Mouse (Mus musculus) midbrain, embryonic 15.5 days (tissue): Measurements from ENCODE around the gene Cyp2d26. TPM values are rescaled to one million over a fixed set of nuclear protein-coding genes. Genes with fewer than 3 reads are reported as not detected.

Experiments used
- ATAC-seq: fragments of 200-750 bp; cut with Nextera tagmentation; replicated peaks from 2 replicates; pipeline ENCODE4 v1.8.0; 2017; ENCODE audit warnings: moderate TSS enrichment
- H3K27ac ChIP-seq: fragments of 300-500 bp; sonication (generic); 2 replicates; pipeline ENCODE4 v1.5.1; 2015; ENCODE audit warnings: mild to moderate bottlenecking, inconsistent platforms
- H3K27me3 ChIP-seq: fragments of 300-500 bp; sonication (generic); replicated peaks from 2 replicates; pipeline ENCODE4 v1.6.1; 2015; ENCODE audit warnings: inconsistent platforms
- H3K36me3 ChIP-seq: fragments of 300-500 bp; sonication (generic); replicated peaks from 2 replicates; pipeline ENCODE4 v1.6.1; 2015; ENCODE audit warnings: inconsistent platforms
- H3K4me1 ChIP-seq: fragments of 300-500 bp; sonication (generic); 2 replicates; pipeline ENCODE4 v1.6.1; 2015; ENCODE audit warnings: inconsistent platforms
- H3K4me2 ChIP-seq: fragments of 300-500 bp; sonication (generic); 2 replicates; pipeline ENCODE4 v1.6.1; 2015; ENCODE audit warnings: inconsistent platforms, mild to moderate bottlenecking, moderate library complexity
- H3K4me3 ChIP-seq: fragments of 300-500 bp; sonication (generic); 2 replicates; pipeline ENCODE4 v1.5.1; 2015; ENCODE audit warnings: mild to moderate bottlenecking, inconsistent platforms
- H3K9ac ChIP-seq: fragments of 300-500 bp; sonication (generic); 2 replicates; pipeline ENCODE4 v1.6.1; 2015; ENCODE audit warnings: mild to moderate bottlenecking, inconsistent platforms
- H3K9me3 ChIP-seq: fragments of 300-500 bp; sonication (generic); 2 replicates; pipeline ENCODE4 v1.6.1; 2016; ENCODE audit warnings: inconsistent platforms
- WGBS: fragments of 180-500 bp; shearing (Covaris S2); methylation state at CpG from one replicate; pipeline ENCODE4 v1.1.7; 2015; ENCODE audit warnings: mixed read lengths; 5-methylcytosine and 5-hydroxymethylcytosine counted together
- polyA plus RNA-seq: library from polyadenylated mRNA; unstranded; fragments of >200 nt; fragmentation: Nextera tagmentation; extraction: Ambion mirVana; gene quantifications from 2 replicates; pipeline ENCODE4 v1.2.1, GENCODE M21; 2015

The Cyp2d26 gene
- not detected in 2 replicates for polyA plus RNA-seq

GRCm38 (mm10) chr15:82794277-82794676 is at the start of gene Cyp2d26:
TSS of gene Cyp2d26 (minus strand) at chr15:82794294.
- Histone ChIP-seq H3K4me3 (no peak within 1 kb of the TSS), H3K9me3 (no peaks in the 10 kb centered on the region), H3K4me1 (no peaks in the 10 kb centered on the region), H3K27me3 (no peaks in the 10 kb centered on the region), H3K27ac (no peak within 1 kb of the TSS), H3K36me3 (no peaks in the 10 kb centered on the region), H3K9ac (no peak within 1 kb of the TSS), H3K4me2 (no peak within 1 kb of the TSS)
- WGBS, result 88% methylated on average over 5 of the region's 5 CpGs
- no peak for ATAC-seq

GRCm38 (mm10) chr15:82839146-82839545 is 45.1 kb upstream of the Cyp2d26 start:
- no peak for ATAC-seq
- no peak overlapping the region for H3K27ac ChIP-seq
- H3K27me3 ChIP-seq, result no peaks in the 10 kb centered on the region
- no peaks in the 10 kb centered on the region for H3K9me3 ChIP-seq
- H3K9ac ChIP-seq, result no peak overlapping the region
- no peak overlapping the region for H3K4me2 ChIP-seq
- WGBS, result 96% methylated on average over 3 of the region's 3 CpGs
- H3K36me3 ChIP-seq, result no peaks in the 10 kb centered on the region
- H3K4me3 ChIP-seq, result no peak overlapping the region
- 0 out of 2 replicates have a peak, but pooled peaks cover 5% of the 10 kb centered on the region for H3K4me1 ChIP-seq

- 83% methylated on average over 6 of the region's 6 CpGs for WGBS
- Histone ChIP-seq H3K4me3 (no peak overlapping the region), H3K36me3 (no peaks in the 10 kb centered on the region), H3K9me3 (no peaks in the 10 kb centered on the region), H3K4me2 (no peak overlapping the region), H3K27ac (no peak overlapping the region), H3K4me1 (no peaks in the 10 kb centered on the region), H3K27me3 (no peaks in the 10 kb centered on the region), H3K9ac (no peak overlapping the region)
- ATAC-seq, result no peak
Measured at GRCm38 (mm10) chr15:82829917-82830316, 35.8 kb upstream of the Cyp2d26 start.

GRCm38 (mm10) chr15:82825866-82826265 is 31.8 kb upstream of the Cyp2d26 start:
- no peak for ATAC-seq
- Histone ChIP-seq H3K36me3 (no peaks in the 10 kb centered on the region), H3K27me3 (no peaks in the 10 kb centered on the region)

GRCm38 (mm10) chr15:82822347-82822746 is 28.3 kb upstream of the Cyp2d26 start:
- Histone ChIP-seq H3K9ac (no peak overlapping the region), H3K4me1 (no peaks in the 10 kb centered on the region), H3K4me3 (no peak overlapping the region), H3K9me3 (no peaks in the 10 kb centered on the region), H3K27me3 (no peaks in the 10 kb centered on the region), H3K27ac (no peak overlapping the region), H3K36me3 (no peaks in the 10 kb centered on the region), H3K4me2 (no peak overlapping the region)
- 67% methylated on average over 4 of the region's 4 CpGs for WGBS
- ATAC-seq, result no peak

More at GRCm38 (mm10) chr15:82825866-82826265, 31.8 kb upstream of the Cyp2d26 start:
- H3K4me3 ChIP-seq, result no peak overlapping the region
- H3K4me1 ChIP-seq, result no peaks in the 10 kb centered on the region
- no peak overlapping the region for H3K27ac ChIP-seq
- no peak overlapping the region for H3K9ac ChIP-seq
- no peak overlapping the region for H3K4me2 ChIP-seq
- H3K9me3 ChIP-seq, result no peaks in the 10 kb centered on the region

- no peak for ATAC-seq
- H3K9me3 ChIP-seq, result no peaks in the 10 kb centered on the region
- H3K9ac ChIP-seq, result no peak overlapping the region
- H3K4me2 ChIP-seq, result no peak overlapping the region
- WGBS, result 94% methylated on average over 1 of the region's 1 CpGs
- no peaks in the 10 kb centered on the region for H3K36me3 ChIP-seq
- no peak overlapping the region for H3K27ac ChIP-seq
- no peaks in the 10 kb centered on the region for H3K27me3 ChIP-seq
- H3K4me3 ChIP-seq, result no peak overlapping the region
- no peaks in the 10 kb centered on the region for H3K4me1 ChIP-seq
Measured at GRCm38 (mm10) chr15:82821657-82822056, 27.6 kb upstream of the Cyp2d26 start.

GRCm38 (mm10) chr15:82815296-82815695 is 21.2 kb upstream of the Cyp2d26 start:
- H3K4me1 ChIP-seq, result no peaks in the 10 kb centered on the region
- H3K36me3 ChIP-seq, result peaks cover 5% of the 10 kb centered on the region; the same call in 1 of the 2 replicates
- H3K9ac ChIP-seq, result no peak overlapping the region
- H3K27ac ChIP-seq, result no peak overlapping the region
- WGBS, result 91% methylated on average over 4 of the region's 4 CpGs
- ATAC-seq, result no peak
- no peak overlapping the region for H3K4me2 ChIP-seq
- no peaks in the 10 kb centered on the region for H3K27me3 ChIP-seq
- no peak overlapping the region for H3K4me3 ChIP-seq
- H3K9me3 ChIP-seq, result no peaks in the 10 kb centered on the region

GRCm38 (mm10) chr15:82814806-82815205 is 20.7 kb upstream of the Cyp2d26 start:
- H3K27ac ChIP-seq, result no peak overlapping the region
- peaks cover under 1% of the 10 kb centered on the region; the same call in 1 of the 2 replicates for H3K4me1 ChIP-seq
- H3K36me3 ChIP-seq, result peaks cover 5% of the 10 kb centered on the region; the same call in 1 of the 2 replicates
- no peak overlapping the region for H3K4me3 ChIP-seq
- H3K9ac ChIP-seq, result no peak overlapping the region
- H3K27me3 ChIP-seq, result no peaks in the 10 kb centered on the region
- ATAC-seq, result 0 out of 2 replicates have a peak, but pooled peaks have one; percentile 45
- no peaks in the 10 kb centered on the region for H3K9me3 ChIP-seq
- WGBS, result 61% methylated on average over 4 of the region's 4 CpGs
- no peak overlapping the region for H3K4me2 ChIP-seq

- 84% methylated on average over 7 of the region's 7 CpGs for WGBS
- Histone ChIP-seq H3K9ac (no peak overlapping the region), H3K4me3 (no peak overlapping the region), H3K27me3 (no peaks in the 10 kb centered on the region), H3K36me3 (peaks cover 5% of the 10 kb centered on the region; the same call in 1 of the 2 replicates), H3K27ac (no peak overlapping the region), H3K9me3 (no peaks in the 10 kb centered on the region), H3K4me1 (peaks cover 5% of the 10 kb centered on the region; the same call in 1 of the 2 replicates), H3K4me2 (no peak overlapping the region)
- ATAC-seq, result no peak
Measured at GRCm38 (mm10) chr15:82814321-82814720, 20.2 kb upstream of the Cyp2d26 start.

- Histone ChIP-seq H3K4me2 (no peak overlapping the region), H3K9ac (no peak overlapping the region), H3K4me3 (no peak overlapping the region), H3K9me3 (no peaks in the 10 kb centered on the region), H3K27ac (no peak overlapping the region), H3K36me3 (peaks cover 5% of the 10 kb centered on the region; the same call in 1 of the 2 replicates), H3K4me1 (peaks cover 5% of the 10 kb centered on the region; the same call in 1 of the 2 replicates), H3K27me3 (no peaks in the 10 kb centered on the region)
- WGBS, result 100% methylated on average over 1 of the region's 1 CpGs
- ATAC-seq, result no peak
Measured at GRCm38 (mm10) chr15:82810556-82810955, 16.5 kb upstream of the Cyp2d26 start.

GRCm38 (mm10) chr15:82809511-82809910 is 15.4 kb upstream of the Cyp2d26 start:
- no peak overlapping the region for H3K4me3 ChIP-seq
- ATAC-seq, result no peak
- no peak overlapping the region for H3K9ac ChIP-seq
- H3K4me1 ChIP-seq, result peaks cover 5% of the 10 kb centered on the region; the same call in 1 of the 2 replicates
- no peaks in the 10 kb centered on the region for H3K9me3 ChIP-seq
- no peak overlapping the region for H3K4me2 ChIP-seq
- no peaks in the 10 kb centered on the region for H3K27me3 ChIP-seq
- H3K27ac ChIP-seq, result no peak overlapping the region
- WGBS, result 53% methylated on average over 6 of the region's 6 CpGs
- peaks cover 5% of the 10 kb centered on the region; the same call in 1 of the 2 replicates for H3K36me3 ChIP-seq

- Histone ChIP-seq H3K9me3 (no peaks in the 10 kb centered on the region), H3K9ac (no peak overlapping the region), H3K27ac (no peak overlapping the region), H3K4me1 (peaks cover 5% of the 10 kb centered on the region; the same call in 1 of the 2 replicates), H3K4me2 (no peak overlapping the region), H3K4me3 (no peak overlapping the region), H3K27me3 (no peaks in the 10 kb centered on the region), H3K36me3 (no peaks in the 10 kb centered on the region)
- 80% methylated on average over 5 of the region's 5 CpGs for WGBS
- no peak for ATAC-seq
Measured at GRCm38 (mm10) chr15:82806969-82807763, 13.1 kb upstream of the Cyp2d26 start.
